Mouse (Mus musculus): Measurements from ENCODE around the gene Rfx2. TPM values are rescaled to one million over a fixed set of nuclear protein-coding genes. Genes with fewer than 3 reads are reported as not detected.

Gene Rfx2
- polyA plus RNA-seq (2015; fragmentation: Nextera tagmentation; extraction: Ambion mirVana) = 9.1 and 9.9 TPM in 2 replicates

DNA sequence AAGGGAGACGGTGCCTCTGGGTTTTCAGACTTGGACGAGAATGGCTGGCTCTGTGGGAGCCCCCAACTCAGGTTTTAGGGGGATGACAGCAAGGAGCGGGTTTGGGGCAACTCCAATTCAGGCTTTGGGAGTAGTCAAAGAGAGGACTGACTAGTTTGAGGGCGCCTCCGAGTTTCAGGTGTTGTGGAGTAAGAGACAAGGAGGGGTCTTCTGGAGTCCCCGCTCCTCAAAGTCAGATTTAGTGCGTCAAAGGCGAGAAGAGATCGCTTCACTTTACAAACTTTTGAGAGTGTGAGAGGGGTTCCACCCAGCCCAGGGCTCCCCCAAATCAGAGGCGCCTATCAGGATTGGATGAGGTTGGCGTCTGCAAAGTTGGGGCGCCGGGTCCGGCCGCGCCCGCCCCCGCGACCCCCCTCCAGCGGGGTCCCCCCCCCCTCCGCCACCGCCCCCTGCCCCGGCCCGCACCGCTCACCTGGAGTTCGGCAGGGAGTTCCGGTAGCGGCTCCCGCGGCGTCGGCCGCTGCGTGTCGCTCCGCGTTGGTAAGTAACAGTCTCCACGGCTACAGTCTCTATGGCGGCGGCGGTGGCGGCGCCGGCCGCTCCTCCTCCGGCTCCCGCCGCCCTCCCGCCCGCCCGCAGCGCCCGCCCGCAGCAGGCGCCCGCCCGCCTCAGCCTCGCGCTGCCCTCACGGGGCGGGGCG, at the start of gene Rfx2:
Gene Rfx2 (minus strand): TSS at position 603 of the 700 bp plus-strand sequence.

GRCm38 (mm10) chr17:56874936-56875651, 44.3 kb upstream of the Rfx2 start, which contains the start of gene 1700061G19Rik:
Gene 1700061G19Rik (plus strand): TSS chr17:56875477.

DNA sequence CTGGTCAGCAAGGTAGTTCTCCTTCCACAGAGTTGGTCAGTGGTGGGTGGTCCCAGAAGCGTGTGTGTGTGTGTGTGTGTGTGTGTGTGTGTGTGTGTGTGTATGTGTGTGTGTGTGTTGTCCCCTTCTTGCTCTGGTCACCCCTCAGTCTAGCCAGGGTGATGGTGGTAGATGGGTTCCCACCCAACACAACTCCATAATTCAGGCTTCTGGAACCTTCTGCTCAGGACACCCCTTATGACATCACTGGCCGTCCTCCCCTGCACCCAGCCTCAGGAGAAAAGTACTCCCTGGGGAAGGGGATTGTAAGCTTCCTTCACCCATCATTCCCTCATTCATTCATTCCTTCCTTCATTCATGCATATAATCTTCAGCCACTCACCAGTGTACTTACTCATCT, 43.4 kb upstream of the Rfx2 start, which contains the start of gene Acsbg2:
Gene Acsbg2 (minus strand): TSS at position 211 of the 400 bp plus-strand sequence.

GRCm38 (mm10) chr17:56769950-56770349, 60.9 kb downstream of the Rfx2 start, which contains the start of gene Prr22:
Gene Prr22 (plus strand): TSS chr17:56770250.

GRCm38 (mm10) chr17:56764474-56765354, 66.1 kb downstream of the Rfx2 start, which contains the start of gene Dus3l:
Gene Dus3l (plus strand): TSS chr17:56764757.

GRCm38 (mm10) chr17:56757416-56758123, 73.2 kb downstream of the Rfx2 start, which contains the start of gene Nrtn:
Gene Nrtn (minus strand): TSS chr17:56757530.

Other genes starting within 250 kb of the Rfx2 start
- 53.0 and 53.3 TPM in 2 replicates for gene Safb2, start 246.4 kb downstream of the Rfx2 start, polyA plus RNA-seq (2015; fragmentation: Nextera tagmentation; extraction: Ambion mirVana)
- gene Safb, start 246.2 kb downstream of the Rfx2 start, polyA plus RNA-seq (2015; fragmentation: Nextera tagmentation; extraction: Ambion mirVana) = 56.7 and 58.7 TPM in 2 replicates
- 194 and 195 TPM in 2 replicates for gene 2410015M20Rik, start 221.2 kb downstream of the Rfx2 start, polyA plus RNA-seq (2015; fragmentation: Nextera tagmentation; extraction: Ambion mirVana)
- gene Rpl36, start 217.6 kb downstream of the Rfx2 start, polyA plus RNA-seq (2015; fragmentation: Nextera tagmentation; extraction: Ambion mirVana) = 1,975 and 1,990 TPM in 2 replicates
- gene Lonp1, start 204.1 kb downstream of the Rfx2 start, polyA plus RNA-seq (2015; fragmentation: Nextera tagmentation; extraction: Ambion mirVana) = 31.1 and 32.0 TPM in 2 replicates
- 0.05 and 0.14 TPM in 2 replicates for gene Catsperd, start 202.9 kb downstream of the Rfx2 start, polyA plus RNA-seq (2015; fragmentation: Nextera tagmentation; extraction: Ambion mirVana)
- gene Ranbp3, start 157.7 kb downstream of the Rfx2 start, polyA plus RNA-seq (2015; fragmentation: Nextera tagmentation; extraction: Ambion mirVana) = 43.6 and 44.4 TPM in 2 replicates
- 270 and 276 TPM in 2 replicates for gene Ndufa11, start 113.2 kb downstream of the Rfx2 start, polyA plus RNA-seq (2015; fragmentation: Nextera tagmentation; extraction: Ambion mirVana)
- 6.5 and 9.3 TPM in 2 replicates for gene Vmac, start 113.0 kb downstream of the Rfx2 start, polyA plus RNA-seq (2015; fragmentation: Nextera tagmentation; extraction: Ambion mirVana)
- 1.2 and 1.6 TPM in 2 replicates for gene Nrtn, start 73.5 kb downstream of the Rfx2 start, polyA plus RNA-seq (2015; fragmentation: Nextera tagmentation; extraction: Ambion mirVana)
- 16.3 and 20.4 TPM in 2 replicates for gene Dus3l, start 66.3 kb downstream of the Rfx2 start, polyA plus RNA-seq (2015; fragmentation: Nextera tagmentation; extraction: Ambion mirVana)
- 0.68 and 0.69 TPM in 2 replicates for gene Prr22, start 60.8 kb downstream of the Rfx2 start, polyA plus RNA-seq (2015; fragmentation: Nextera tagmentation; extraction: Ambion mirVana)
- not detected in 2 replicates for gene Acsbg2, start 43.4 kb upstream of the Rfx2 start, polyA plus RNA-seq (2015; fragmentation: Nextera tagmentation; extraction: Ambion mirVana)
- gene 1700061G19Rik, start 44.5 kb upstream of the Rfx2 start, polyA plus RNA-seq (2015; fragmentation: Nextera tagmentation; extraction: Ambion mirVana) = 0.14 and 0.29 TPM in 2 replicates
- gene Mllt1, start 104.4 kb upstream of the Rfx2 start, polyA plus RNA-seq (2015; fragmentation: Nextera tagmentation; extraction: Ambion mirVana) = 8.9 and 9.8 TPM in 2 replicates
- not detected in 2 replicates for gene Acer1, start 151.1 kb upstream of the Rfx2 start, polyA plus RNA-seq (2015; fragmentation: Nextera tagmentation; extraction: Ambion mirVana)
- 88.8 and 89.3 TPM in 2 replicates for gene Clpp, start 159.3 kb upstream of the Rfx2 start, polyA plus RNA-seq (2015; fragmentation: Nextera tagmentation; extraction: Ambion mirVana)
- 20.8 and 25.9 TPM in 2 replicates for gene Alkbh7, start 166.3 kb upstream of the Rfx2 start, polyA plus RNA-seq (2015; fragmentation: Nextera tagmentation; extraction: Ambion mirVana)
- not detected in 2 replicates for gene Pspn, start 169.0 kb upstream of the Rfx2 start, polyA plus RNA-seq (2015; fragmentation: Nextera tagmentation; extraction: Ambion mirVana)
- gene Gtf2f1, start 180.3 kb upstream of the Rfx2 start, polyA plus RNA-seq (2015; fragmentation: Nextera tagmentation; extraction: Ambion mirVana) = 70.2 and 72.7 TPM in 2 replicates
- 0.40 and 0.46 TPM in 2 replicates for gene Gm17949, start 180.5 kb upstream of the Rfx2 start, polyA plus RNA-seq (2015; fragmentation: Nextera tagmentation; extraction: Ambion mirVana)
- 42.5 and 45.4 TPM in 2 replicates for gene Khsrp, start 200.5 kb upstream of the Rfx2 start, polyA plus RNA-seq (2015; fragmentation: Nextera tagmentation; extraction: Ambion mirVana)
- gene Slc25a41, start 210.6 kb upstream of the Rfx2 start, polyA plus RNA-seq (2015; fragmentation: Nextera tagmentation; extraction: Ambion mirVana) = not detected in 2 replicates
- 0.24 and 0.52 TPM in 2 replicates for gene Crb3, start 228.1 kb upstream of the Rfx2 start, polyA plus RNA-seq (2015; fragmentation: Nextera tagmentation; extraction: Ambion mirVana)
- gene Slc25a23, start 228.8 kb upstream of the Rfx2 start, polyA plus RNA-seq (2015; fragmentation: Nextera tagmentation; extraction: Ambion mirVana) = 1.1 TPM in 2 replicates
- 15.9 and 16.7 TPM in 2 replicates for gene Dennd1c, start 247.5 kb upstream of the Rfx2 start, polyA plus RNA-seq (2015; fragmentation: Nextera tagmentation; extraction: Ambion mirVana)

All from spleen, postnatal 0 days (tissue).